Mouse (Mus musculus) adrenal gland (tissue): ENCODE measurements at regions not wholly inside any gene's neighbourhood (a gene's known extent, or its start where the extent isn't known, plus 50 kb on each side); places are given as distances from the start of the nearest gene placed in this dataset.

Experiments
- intact Hi-C: fragments of 180-260 bp; cut with DNase I; formaldehyde crosslinking; loops from one replicate; pipeline ENCODE4 v1.15.1; 2025

- intact Hi-C loops, result no loop called here
These were observed 393.1 kb upstream of the Nrp1 start for GRCm38 (mm10) chr8:127965341-127965740.

GRCm38 (mm10) chr8:127968026-127968425 is 390.4 kb upstream of the Nrp1 start:
- intact Hi-C loops, result no loop called here

- intact Hi-C loops, result no loop called here
These were observed 385.2 kb upstream of the Nrp1 start for GRCm38 (mm10) chr8:127973194-127973593.

DNA sequence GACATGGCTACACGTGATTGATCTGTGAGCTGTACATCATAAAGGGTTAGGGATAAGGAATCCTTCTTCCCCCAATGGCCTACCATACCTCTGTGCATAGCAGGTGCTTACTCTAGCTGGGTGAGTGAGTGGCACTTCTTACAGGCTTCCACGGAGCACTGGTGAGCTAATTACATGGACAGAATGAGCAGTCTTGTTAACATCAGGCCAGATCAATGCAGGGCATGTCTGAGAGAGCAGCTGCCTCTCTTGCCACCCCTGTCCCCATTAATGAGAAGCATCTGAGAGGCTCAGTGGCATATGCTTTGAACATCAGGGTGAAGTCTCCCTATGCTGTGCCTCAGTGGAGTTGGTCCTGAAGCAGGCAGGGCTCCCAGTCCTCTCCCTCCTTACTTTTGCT is 380.7 kb upstream of the Nrp1 start:
- intact Hi-C loops, result no loop called here

DNA sequence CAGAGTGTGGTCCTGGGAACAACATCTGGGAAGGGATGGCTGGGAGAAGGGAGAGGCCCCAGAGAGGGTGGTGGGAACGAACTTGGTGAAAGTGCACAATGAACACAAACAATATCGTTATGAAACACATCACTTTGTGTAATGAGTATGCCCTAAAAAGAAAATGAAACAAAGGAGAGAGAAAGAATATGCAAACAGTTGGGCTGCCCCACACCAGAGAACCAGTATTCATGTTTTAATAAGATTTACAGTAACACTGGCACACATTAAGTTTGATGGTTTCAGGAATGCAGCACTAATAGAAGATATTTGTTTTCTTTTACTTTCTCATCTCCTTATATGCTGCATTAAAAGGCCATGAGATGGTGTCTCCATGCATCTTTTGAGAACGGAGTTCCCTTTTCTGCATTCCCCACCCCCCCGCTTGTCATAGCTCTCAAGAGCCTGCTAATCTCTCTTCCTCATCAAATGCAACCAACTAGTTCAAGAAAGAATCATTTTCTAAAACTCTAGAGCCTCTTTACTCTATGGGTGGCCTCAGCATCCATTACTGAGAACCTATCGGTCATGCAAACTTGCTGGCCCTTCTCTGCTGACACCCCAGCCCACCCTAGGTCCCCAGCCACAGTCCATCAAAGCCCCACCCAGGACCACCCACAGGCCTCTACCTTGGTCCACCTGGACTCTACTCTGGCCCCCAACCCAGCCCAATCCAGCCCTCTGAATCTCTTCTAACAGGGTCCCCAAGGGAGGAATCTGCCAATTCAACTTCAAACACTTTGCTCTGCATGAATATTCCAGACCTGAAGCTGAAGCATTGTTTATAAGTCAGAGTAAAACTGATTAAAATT is 379.0 kb upstream of the Nrp1 start:
- intact Hi-C loops, result no loop called here

GRCm38 (mm10) chr8:127982165-127982564 is 376.2 kb upstream of the Nrp1 start:
- intact Hi-C loops, result no loop called here

GRCm38 (mm10) chr8:127985616-127986015 is 372.8 kb upstream of the Nrp1 start:
- intact Hi-C loops, result no loop called here

DNA sequence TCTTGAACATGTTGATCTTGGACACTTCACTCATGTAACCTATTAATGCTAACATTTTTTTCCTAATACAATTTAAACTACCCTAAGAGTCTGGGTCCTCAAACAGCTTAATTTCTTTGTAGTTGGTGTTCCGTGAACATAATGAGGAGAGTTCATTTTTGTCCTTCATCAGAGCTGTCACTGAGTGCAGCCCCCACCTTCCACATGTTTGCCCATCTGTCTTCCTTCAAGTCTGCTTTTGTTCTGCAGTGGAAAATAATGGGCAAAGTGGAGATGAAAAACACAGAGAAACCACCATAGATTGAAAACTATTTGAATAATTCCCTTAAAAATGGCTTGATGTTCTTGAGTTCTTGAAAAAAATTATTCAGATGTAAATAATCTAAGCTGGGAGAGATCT is 369.5 kb upstream of the Nrp1 start:
- intact Hi-C loops, result no loop called here

DNA sequence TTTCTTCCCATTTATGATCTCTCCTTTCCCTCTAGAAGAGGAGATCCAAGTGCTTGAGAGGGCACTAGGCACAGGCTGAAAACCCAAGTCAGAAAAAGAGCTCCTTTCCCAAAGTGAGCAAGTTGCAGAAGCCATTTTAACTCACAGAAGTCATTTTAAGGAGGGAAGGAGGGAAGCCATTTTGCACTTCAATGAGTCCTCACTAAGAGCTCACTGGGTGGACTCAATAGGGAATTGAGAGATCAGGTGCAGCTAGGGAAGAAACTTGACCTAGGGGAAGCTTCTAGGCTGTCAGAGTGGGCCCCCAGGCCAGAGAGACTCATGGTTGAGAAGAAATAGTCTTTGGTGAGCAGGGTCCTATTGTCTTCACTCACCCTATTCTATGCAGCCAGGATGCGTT is 363.5 kb upstream of the Nrp1 start:
- intact Hi-C loops, result no loop called here

DNA sequence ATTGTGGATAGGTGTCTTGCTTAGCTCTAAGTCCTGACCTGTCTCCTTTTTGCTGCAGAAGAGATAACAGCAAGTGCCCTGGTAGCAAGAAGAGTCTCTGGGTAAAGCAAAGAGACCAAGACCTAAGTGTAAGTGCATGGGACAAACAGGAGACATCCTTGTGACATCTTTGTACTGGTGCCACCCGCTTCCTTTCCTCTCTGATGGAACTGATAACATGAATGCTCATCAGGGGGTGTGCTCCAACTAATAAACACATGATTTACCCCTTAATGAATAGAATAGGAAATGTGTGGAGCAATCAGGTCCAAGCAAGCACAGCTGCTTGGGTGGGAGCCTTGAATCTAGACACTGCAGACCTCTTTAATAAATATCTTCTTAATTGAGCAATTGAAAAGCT is 362.9 kb upstream of the Nrp1 start:
- intact Hi-C loops, result no loop called here

DNA sequence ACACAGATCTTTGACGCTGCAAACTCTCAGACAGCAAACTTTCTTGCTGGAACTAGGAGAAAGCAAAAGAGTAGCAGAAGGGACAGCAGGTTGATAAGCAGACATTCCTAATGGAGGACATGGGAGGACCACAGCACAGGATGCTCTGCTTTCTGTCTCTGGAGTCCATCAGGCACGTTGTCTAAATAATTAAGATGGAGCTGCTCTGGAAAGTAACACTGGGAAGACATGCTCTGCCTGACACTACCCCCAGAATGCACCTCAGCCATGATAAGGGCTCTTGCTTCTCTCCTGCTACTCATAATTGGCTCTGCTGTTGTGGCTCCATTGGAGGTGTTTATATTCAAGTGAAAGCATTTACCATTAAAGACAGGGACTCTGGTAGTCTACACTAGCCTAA is 356.0 kb upstream of the Nrp1 start:
- intact Hi-C loops, result no loop called here

DNA sequence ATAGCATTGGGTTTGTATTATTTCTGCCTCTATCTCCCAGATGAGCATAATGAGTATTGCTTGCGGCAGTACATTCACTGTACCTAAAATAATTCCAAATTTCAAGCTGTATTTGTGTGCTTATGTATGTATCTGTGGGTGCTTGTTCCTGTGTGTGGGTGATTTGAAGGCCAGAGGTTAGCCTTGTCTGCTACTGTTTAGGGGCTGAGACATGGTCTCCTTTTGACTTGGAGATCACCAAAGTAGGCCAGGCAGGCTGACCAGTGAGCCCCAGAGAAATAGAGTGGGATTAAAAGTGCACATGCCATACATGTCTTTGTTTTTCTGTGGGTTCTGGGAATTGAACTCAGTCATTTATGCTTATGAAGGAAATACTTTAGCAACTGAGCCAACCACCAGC is 355.6 kb upstream of the Nrp1 start:
- intact Hi-C loops, result no loop called here

DNA sequence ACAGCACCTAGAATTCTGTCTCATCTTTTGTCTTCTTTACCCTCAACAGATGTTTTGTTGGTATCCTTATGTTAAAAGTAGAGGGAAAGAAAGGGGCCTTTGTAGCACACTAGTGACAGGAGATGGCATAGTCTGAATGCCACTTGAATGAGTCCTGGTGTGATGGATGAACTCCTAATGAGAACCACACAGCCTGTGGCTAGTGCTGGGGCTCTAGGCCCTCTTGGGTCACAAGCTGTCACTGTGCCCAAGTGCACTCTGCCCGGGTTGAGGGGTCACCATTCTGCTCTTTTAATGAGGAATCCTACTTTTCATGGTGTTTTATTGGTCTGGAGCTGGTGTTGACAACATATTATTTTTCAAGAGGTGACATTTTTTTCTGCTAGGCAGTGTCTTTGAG is 355.0 kb upstream of the Nrp1 start:
- intact Hi-C loops, result no loop called here

GRCm38 (mm10) chr8:128003881-128004286 is 354.5 kb upstream of the Nrp1 start:
- intact Hi-C loops, result no loop called here

GRCm38 (mm10) chr8:128009393-128010010 is 348.9 kb upstream of the Nrp1 start:
- intact Hi-C loops, result no loop called here

DNA sequence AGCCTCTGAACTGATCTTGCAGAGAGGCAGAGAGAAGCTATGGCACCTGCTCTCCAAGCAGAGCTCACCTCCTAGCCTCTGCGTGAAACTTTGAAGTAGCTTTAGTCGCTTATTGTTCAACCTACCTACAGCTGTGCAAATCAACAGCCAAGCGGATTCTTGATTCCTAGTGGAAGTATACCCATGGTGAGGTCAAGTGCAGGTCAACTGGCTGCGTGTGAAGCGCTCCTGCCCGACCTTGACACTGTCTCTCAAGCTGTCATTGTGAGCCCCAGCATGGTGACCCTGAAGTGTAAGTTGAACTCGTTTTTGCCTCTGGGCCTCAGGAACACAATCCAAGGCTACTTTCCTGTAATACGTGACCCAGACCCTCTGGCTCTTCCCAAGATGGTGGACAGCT is 341.2 kb upstream of the Nrp1 start:
- intact Hi-C loops, result no loop called here

DNA sequence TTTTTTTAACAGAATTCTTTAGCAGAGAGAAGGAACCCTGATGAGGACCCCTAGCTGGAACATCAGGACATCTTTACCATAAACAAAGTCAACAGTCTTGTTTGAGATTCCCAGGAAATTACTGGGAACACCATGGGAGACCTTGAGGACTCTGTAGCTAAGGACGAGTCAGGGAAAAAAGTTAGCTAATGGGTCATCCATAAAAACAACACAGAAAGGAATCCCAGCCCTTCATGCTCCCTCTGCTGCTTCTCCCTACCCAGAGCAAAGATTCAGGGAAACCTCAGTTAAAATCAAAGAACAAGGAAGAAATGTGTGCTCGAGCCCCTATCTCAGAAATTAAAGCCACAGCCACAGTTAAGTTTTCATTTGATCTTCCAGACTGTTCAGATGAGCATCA is 334.7 kb upstream of the Nrp1 start:
- intact Hi-C loops, result no loop called here

DNA sequence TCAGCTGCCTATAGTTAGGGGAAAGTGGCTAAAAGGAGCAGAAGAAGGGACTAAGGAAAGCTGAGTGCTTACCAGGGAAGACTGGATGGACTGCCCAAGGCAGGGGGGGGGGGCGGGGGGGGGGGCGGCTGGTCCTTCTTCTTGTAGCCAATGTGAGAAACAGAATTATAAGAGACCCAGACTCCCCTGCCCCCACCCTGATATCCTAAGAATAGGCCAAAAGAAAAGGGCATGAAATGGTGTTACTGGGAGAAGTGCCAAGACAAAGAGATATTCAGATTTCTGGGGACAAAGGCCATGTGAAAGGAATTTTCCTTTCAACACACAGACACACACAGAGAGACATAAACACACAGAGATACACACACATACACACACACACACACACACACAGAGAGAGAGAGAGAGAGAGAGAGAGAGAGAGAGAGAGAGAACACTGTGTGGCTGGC is 333.6 kb upstream of the Nrp1 start:
- intact Hi-C loops, result no loop called here

DNA sequence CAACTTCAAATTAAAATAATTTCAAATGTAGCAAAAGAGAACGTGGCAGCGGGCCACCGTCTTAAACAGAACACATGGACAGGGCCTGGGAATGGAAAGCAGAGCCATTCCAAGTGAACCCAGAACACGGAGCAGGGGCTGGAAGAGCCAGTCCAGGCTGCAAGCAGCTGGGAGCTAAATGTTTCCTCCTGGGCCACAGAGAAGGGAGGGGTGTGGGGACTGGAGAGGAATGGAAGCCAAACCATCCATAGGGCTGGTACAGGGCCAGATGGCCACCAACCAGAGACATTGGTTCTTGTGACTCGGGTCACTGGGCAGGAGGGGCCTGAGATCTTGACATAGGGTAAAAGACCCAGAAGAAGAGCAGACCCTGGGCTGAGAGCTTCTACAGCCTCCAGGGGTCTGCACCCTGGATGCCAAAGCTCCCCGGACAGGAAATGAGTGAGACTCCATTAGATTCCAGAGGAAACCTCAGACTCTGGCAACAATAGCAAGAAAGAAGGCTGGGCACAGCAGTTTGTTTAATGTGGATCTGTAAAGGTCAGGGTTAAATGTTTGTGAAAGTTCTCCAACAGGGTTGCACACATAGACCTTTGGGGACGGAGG is 333.1 kb upstream of the Nrp1 start:
- intact Hi-C loops, result no loop called here

- intact Hi-C loops, result no loop called here
These were observed 331.4 kb upstream of the Nrp1 start for GRCm38 (mm10) chr8:128026981-128027380.

DNA sequence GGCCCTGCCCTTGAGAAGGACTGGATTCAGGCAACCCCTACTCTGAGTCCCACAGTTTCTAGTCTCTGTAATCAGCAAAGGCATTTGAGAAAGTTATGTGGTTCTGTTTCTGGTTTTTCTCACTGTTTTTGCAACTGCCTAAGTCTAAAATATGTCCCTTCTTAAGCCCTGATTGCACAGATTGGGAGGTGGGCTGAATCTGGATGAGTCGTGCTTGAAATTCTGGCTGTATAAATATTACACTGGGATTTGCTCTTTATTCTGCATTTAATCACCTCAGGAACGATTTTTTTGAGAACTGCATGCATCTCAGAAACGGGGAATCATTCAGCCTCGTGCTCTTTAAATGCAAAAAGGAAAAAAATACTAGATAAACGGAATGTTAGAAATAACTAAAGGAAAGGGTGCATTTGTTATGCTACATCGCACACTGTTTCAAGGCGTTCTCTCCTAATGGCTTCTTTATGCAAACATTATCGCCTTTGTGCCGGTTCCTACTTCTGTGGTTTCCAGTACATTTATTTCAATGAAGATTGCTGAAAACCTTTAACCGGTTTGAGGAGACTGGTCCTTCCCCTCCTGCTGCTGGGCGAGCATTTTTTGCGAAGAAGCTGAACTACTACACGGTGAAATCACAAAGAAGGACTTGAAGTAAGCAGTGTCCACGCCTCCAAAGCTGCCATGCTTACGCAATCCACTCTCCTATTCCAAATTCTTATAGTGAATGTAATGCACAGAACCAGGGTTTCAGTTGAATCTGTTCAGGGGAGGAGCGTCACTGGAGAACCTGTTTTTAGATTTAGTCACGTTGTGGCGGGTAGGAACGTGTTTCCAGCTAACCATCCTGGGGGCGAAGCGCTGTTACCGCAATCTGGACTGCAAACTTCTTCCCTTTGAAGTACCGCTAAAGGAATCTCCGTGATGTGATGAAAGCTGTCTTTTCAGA is 327.8 kb upstream of the Nrp1 start:
- intact Hi-C loops, result no loop called here
